Mouse (Mus musculus) kidney, embryonic 14.5 days (tissue): ENCODE data around the gene Olfr557. TPM values are rescaled to one million over a fixed set of nuclear protein-coding genes. Genes with fewer than 3 reads are reported as not detected.

Experiments used
- ATAC-seq: fragments of 200-750 bp; cut with Nextera tagmentation; 2 replicates; pipeline ENCODE4 v1.8.0; 2017; ENCODE audit warnings: moderate number of reproducible peaks, mild to moderate bottlenecking, moderate TSS enrichment, moderate library complexity; ENCODE audit not compliant: low FRiP score, low TSS enrichment
- H3K27ac ChIP-seq: fragments of 300-500 bp; sonication (generic); 2 replicates; pipeline ENCODE4 v1.5.1; 2014; ENCODE audit warnings: low read depth, mild to moderate bottlenecking, low read length, moderate library complexity, mixed read lengths
- H3K27me3 ChIP-seq: fragments of 300-500 bp; sonication (generic); 2 replicates; pipeline ENCODE4 v1.6.1; 2014; ENCODE audit warnings: mild to moderate bottlenecking, low read length; ENCODE audit not compliant: control insufficient read depth, insufficient read depth
- H3K36me3 ChIP-seq: fragments of 300-500 bp; sonication (generic); 2 replicates; pipeline ENCODE4 v1.6.1; 2014; ENCODE audit warnings: low read length, mixed read lengths; ENCODE audit not compliant: control insufficient read depth, insufficient read depth
- H3K4me1 ChIP-seq: fragments of 300-500 bp; sonication (generic); 2 replicates; pipeline ENCODE4 v1.6.1; 2014; ENCODE audit warnings: low read length, mixed read lengths; ENCODE audit not compliant: control insufficient read depth, insufficient read depth
- H3K4me2 ChIP-seq: fragments of 300-500 bp; sonication (generic); replicated peaks from 2 replicates; pipeline ENCODE4 v1.6.1; 2014; ENCODE audit warnings: low read depth, mild to moderate bottlenecking, low read length
- H3K4me3 ChIP-seq: fragments of 300-500 bp; sonication (generic); 2 replicates; pipeline ENCODE4 v1.5.1; 2014; ENCODE audit warnings: mild to moderate bottlenecking, low read length
- H3K9ac ChIP-seq: fragments of 300-500 bp; sonication (generic); 2 replicates; pipeline ENCODE4 v1.6.1; 2014; ENCODE audit warnings: low read depth, mild to moderate bottlenecking, low read length, moderate library complexity
- H3K9me3 ChIP-seq: fragments of 300-500 bp; sonication (generic); 2 replicates; pipeline ENCODE4 v1.6.1; 2016; ENCODE audit warnings: low read length; ENCODE audit not compliant: control insufficient read depth
- WGBS: fragments of 180-500 bp; shearing (Covaris S2); extraction: QIAGEN DNeasy Blood & Tissue Kit; methylation state at CpG from one replicate; pipeline ENCODE4 v1.1.7; 2014; 5-methylcytosine and 5-hydroxymethylcytosine counted together
- polyA plus RNA-seq: library from polyadenylated mRNA; unstranded; fragments of >200 nt; fragmentation: Nextera tagmentation; extraction: Ambion mirVana; gene quantifications from 2 replicates; pipeline ENCODE4 v1.2.1, GENCODE M21; 2014

The Olfr557 gene
- polyA plus RNA-seq, 1 experiment from 2014 or later, result not detected

DNA sequence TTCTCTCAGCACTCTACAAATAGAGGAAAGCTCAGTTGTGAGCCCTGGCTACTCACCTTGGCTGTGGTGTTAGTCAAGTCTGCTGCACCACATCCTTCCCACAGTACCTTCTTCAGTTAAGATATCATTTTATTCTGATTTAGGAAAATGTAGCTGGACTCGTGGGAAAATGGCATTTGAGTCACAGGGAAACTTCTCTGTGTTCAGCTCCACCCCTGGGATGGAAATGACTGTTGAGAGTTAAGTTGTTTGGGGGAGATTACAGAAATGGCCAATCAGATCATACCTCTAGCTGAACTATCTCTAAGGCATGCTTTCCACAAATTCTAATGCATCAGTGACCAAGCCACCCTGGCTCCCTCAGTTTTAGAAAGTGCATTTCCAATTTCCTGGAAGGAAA is 23.3 kb downstream of the Olfr557 start, which contains the start of gene Olfr33:
TSS of gene Olfr33 (minus strand) at position 101 of the 400 bp plus-strand sequence.
- Histone ChIP-seq H3K9ac (no peak within 1 kb of the TSS), H3K4me1 (no peaks in the 10 kb centered on the region), H3K4me2 (no peak within 1 kb of the TSS), H3K9me3 (no peaks in the 10 kb centered on the region), H3K27me3 (no peaks in the 10 kb centered on the region), H3K4me3 (no peak within 1 kb of the TSS), H3K36me3 (no peaks in the 10 kb centered on the region), H3K27ac (no peak within 1 kb of the TSS)
- ATAC-seq, result no peak
- 46% methylated on average over 1 of the region's 1 CpGs for WGBS

DNA sequence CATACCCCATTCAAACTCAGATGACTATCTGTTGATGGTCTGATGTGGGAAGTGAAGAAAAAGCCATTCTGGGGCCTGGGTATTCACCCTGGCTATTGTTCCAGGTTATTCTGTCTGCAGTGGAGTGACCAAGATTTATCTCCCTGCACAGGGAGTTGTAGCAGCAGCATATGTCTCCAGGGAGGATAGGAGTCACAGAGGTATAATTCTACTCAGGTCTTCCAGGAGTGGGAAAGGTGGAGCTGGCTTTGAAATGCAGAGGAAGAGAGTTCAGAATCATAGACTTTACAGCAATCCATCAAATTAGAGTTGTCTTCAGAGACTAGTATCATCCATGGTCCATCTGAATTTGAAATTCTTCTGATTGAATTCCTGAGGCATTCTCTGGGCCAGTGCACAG is 31.7 kb downstream of the Olfr557 start, which contains the start of gene Olfr559:
TSS of gene Olfr559 (minus strand) at position 101 of the 400 bp plus-strand sequence.
- Histone ChIP-seq H3K27ac (no peak within 1 kb of the TSS), H3K4me1 (no peaks in the 10 kb centered on the region), H3K4me2 (no peak within 1 kb of the TSS), H3K4me3 (no peak within 1 kb of the TSS), H3K36me3 (no peaks in the 10 kb centered on the region), H3K9ac (no peak within 1 kb of the TSS), H3K9me3 (no peaks in the 10 kb centered on the region), H3K27me3 (no peaks in the 10 kb centered on the region)
- ATAC-seq, result no peak

DNA sequence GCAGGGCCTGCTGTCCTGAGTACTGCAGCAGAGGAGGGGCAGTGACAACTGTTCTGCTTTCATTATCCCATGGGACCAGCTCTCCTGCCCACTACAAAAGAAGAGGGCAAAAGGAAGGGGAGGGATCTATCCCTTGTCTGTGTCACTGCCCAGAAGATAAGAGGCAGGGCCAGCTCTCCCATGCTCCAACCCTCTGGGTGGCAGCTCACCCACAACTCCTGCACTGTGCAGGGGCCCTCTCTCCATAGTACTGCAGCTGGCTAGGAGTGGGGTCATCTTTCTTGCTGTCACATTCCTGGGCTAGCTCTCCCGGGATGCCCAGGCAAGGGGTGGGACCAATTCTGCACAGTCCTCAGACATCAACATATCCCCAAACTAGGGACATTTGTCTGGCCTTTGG is 38.1 kb downstream of the Olfr557 start:
- Histone ChIP-seq H3K36me3 (no peaks in the 10 kb centered on the region), H3K27me3 (no peaks in the 10 kb centered on the region), H3K4me2 (no peak overlapping the region), H3K4me1 (no peaks in the 10 kb centered on the region), H3K9me3 (no peaks in the 10 kb centered on the region), H3K27ac (no peak overlapping the region), H3K4me3 (no peak overlapping the region), H3K9ac (no peak overlapping the region)
- WGBS, result 14% methylated on average over 1 of the region's 1 CpGs
- ATAC-seq, result no peak

DNA sequence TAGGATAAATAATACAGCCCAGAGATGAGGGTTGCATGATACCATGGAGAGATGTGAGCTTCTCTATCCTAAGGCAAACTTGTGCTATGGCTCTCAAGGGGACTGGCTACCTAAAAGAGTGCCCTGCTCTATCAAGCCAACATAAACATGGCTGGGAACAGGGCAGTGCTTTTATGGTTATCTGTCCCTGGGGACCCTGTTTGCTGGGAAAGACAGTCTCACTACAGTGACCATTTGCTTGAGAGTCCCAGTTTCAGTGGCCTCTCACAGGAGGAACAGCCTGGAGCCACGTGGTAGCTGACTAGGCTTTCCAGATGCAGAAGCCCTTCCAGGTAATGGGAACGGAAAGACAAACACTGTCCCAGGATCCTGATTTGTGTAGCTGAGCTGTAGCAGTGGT is 42.0 kb downstream of the Olfr557 start:
- Histone ChIP-seq H3K4me2 (no peak overlapping the region), H3K27me3 (no peaks in the 10 kb centered on the region), H3K4me3 (no peak overlapping the region), H3K9ac (no peak overlapping the region), H3K9me3 (no peaks in the 10 kb centered on the region), H3K36me3 (no peaks in the 10 kb centered on the region), H3K4me1 (no peaks in the 10 kb centered on the region), H3K27ac (no peak overlapping the region)
- ATAC-seq, result no peak
- WGBS, result 24% methylated on average over 2 of the region's 2 CpGs

Other genes starting within 250 kb of the Olfr557 start
- gene Olfr543, start 214.2 kb upstream of the Olfr557 start, polyA plus RNA-seq, result 0.63 and 0.80 TPM in 2 replicates
- gene Olfr544, start 207.6 kb upstream of the Olfr557 start, polyA plus RNA-seq, result 0.10 TPM in 1 of 2 replicates, not detected in the other
- not detected in 2 replicates for gene Olfr545, start 196.3 kb upstream of the Olfr557 start, polyA plus RNA-seq
- gene Olfr547, start 161.2 kb upstream of the Olfr557 start, polyA plus RNA-seq, result not detected in 2 replicates
- gene Olfr548-ps1, start 155.0 kb upstream of the Olfr557 start, polyA plus RNA-seq, result not detected in 2 replicates
- gene Olfr549, start 146.0 kb upstream of the Olfr557 start, polyA plus RNA-seq, result not detected in 2 replicates
- 0.68 and 1.5 TPM in 2 replicates for gene Trim21, start 130.4 kb upstream of the Olfr557 start, polyA plus RNA-seq
- not detected in 2 replicates for gene Olfr550, start 124.5 kb upstream of the Olfr557 start, polyA plus RNA-seq
- gene Olfr551, start 104.0 kb upstream of the Olfr557 start, polyA plus RNA-seq, result not detected in 2 replicates
- not detected in 2 replicates for gene Olfr552, start 98.1 kb upstream of the Olfr557 start, polyA plus RNA-seq
- gene Olfr553, start 77.7 kb upstream of the Olfr557 start, polyA plus RNA-seq, result not detected in 2 replicates
- not detected in 2 replicates for gene Olfr554, start 57.5 kb upstream of the Olfr557 start, polyA plus RNA-seq
- gene Olfr555, start 37.1 kb upstream of the Olfr557 start, polyA plus RNA-seq, result not detected in 2 replicates
- gene Olfr556, start 31.0 kb upstream of the Olfr557 start, polyA plus RNA-seq, result not detected in 2 replicates
- 10.4 and 15.4 TPM in 2 replicates for gene Trim68, start 8.6 kb upstream of the Olfr557 start, polyA plus RNA-seq
- gene Olfr558, start 6.3 kb downstream of the Olfr557 start, polyA plus RNA-seq, result 0.20 and 0.36 TPM in 2 replicates
- not detected in 2 replicates for gene Olfr33, start 23.2 kb downstream of the Olfr557 start, polyA plus RNA-seq
- gene Olfr559, start 31.6 kb downstream of the Olfr557 start, polyA plus RNA-seq, result not detected in 2 replicates
- gene Olfr560, start 63.5 kb downstream of the Olfr557 start, polyA plus RNA-seq, result not detected in 2 replicates
- gene Olfr78, start 63.6 kb downstream of the Olfr557 start, polyA plus RNA-seq, result 0.22 and 0.27 TPM in 2 replicates
- gene Olfr561, start 75.3 kb downstream of the Olfr557 start, polyA plus RNA-seq, result not detected in 2 replicates
- gene Olfr564, start 107.6 kb downstream of the Olfr557 start, polyA plus RNA-seq, result not detected in 2 replicates
- gene Olfr566, start 162.9 kb downstream of the Olfr557 start, polyA plus RNA-seq, result not detected in 2 replicates
- not detected in 2 replicates for gene Olfr568, start 181.2 kb downstream of the Olfr557 start, polyA plus RNA-seq
- gene Olfr569, start 195.0 kb downstream of the Olfr557 start, polyA plus RNA-seq, result not detected in 2 replicates
- gene Olfr570, start 198.7 kb downstream of the Olfr557 start, polyA plus RNA-seq, result not detected in 2 replicates
- gene Olfr571, start 221.6 kb downstream of the Olfr557 start, polyA plus RNA-seq, result not detected in 2 replicates
- not detected in 2 replicates for gene Olfr572, start 228.5 kb downstream of the Olfr557 start, polyA plus RNA-seq
- gene Olfr573-ps1, start 246.7 kb downstream of the Olfr557 start, polyA plus RNA-seq, result not detected in 2 replicates